Mouse (Mus musculus) testis, adult 2 months (tissue): ENCODE results near the gene Tuba1c.

ENCODE experiments used
- CTCF ChIP-seq: fragments of 200-500 bp; IDR thresholded peaks from 2 replicates; pipeline ENCODE4 v1.5.1; 2012; ENCODE audit warnings: low read depth, mild to moderate bottlenecking, inconsistent platforms, low read length, moderate library complexity; ENCODE audit not compliant: control insufficient read depth, insufficient read depth, insufficient replicate concordance
- POLR2A ChIP-seq: fragments of 200-500 bp; IDR thresholded peaks from 2 replicates; pipeline ENCODE4 v1.6.1; 2012; ENCODE audit warnings: low read depth, mild to moderate bottlenecking, inconsistent platforms, low read length, moderate library complexity; ENCODE audit not compliant: control insufficient read depth

DNA sequence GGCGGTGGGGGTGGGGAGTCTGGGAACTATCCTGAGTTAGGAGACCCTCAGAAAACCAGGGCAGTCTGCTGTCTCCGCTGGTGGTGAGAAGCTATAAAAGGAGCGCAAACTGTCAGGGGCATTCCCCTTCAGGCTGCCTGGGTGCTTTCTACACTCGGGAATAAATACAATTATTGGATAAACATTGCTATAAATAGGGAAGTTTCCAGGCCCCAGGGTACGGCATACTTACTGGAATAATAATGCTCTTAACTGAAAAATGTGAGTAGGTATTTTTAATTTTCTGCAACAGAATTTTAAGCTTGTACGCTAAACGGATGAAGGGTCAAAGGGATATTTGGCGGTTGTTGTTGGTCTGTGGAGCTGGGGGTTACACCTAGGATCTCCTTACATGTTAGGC lies 10.3 kb upstream of the Tuba1c start:
- TF ChIP-seq CTCF (no peak), POLR2A (no peak)
